Mouse (Mus musculus) ES-E14 (cell line): ENCODE results near the gene Plcxd1.

Experiments
- CHD2 ChIP-seq: IDR thresholded peaks from 2 replicates; pipeline ENCODE4 v1.6.1; 2014; ENCODE audit warnings: mild to moderate bottlenecking, low read depth, low read length, inconsistent platforms
- MAFK ChIP-seq: IDR thresholded peaks from 2 replicates; pipeline ENCODE4 v1.6.1; 2014; ENCODE audit warnings: mild to moderate bottlenecking, low read depth, low read length, inconsistent platforms; ENCODE audit not compliant: insufficient read depth

DNA sequence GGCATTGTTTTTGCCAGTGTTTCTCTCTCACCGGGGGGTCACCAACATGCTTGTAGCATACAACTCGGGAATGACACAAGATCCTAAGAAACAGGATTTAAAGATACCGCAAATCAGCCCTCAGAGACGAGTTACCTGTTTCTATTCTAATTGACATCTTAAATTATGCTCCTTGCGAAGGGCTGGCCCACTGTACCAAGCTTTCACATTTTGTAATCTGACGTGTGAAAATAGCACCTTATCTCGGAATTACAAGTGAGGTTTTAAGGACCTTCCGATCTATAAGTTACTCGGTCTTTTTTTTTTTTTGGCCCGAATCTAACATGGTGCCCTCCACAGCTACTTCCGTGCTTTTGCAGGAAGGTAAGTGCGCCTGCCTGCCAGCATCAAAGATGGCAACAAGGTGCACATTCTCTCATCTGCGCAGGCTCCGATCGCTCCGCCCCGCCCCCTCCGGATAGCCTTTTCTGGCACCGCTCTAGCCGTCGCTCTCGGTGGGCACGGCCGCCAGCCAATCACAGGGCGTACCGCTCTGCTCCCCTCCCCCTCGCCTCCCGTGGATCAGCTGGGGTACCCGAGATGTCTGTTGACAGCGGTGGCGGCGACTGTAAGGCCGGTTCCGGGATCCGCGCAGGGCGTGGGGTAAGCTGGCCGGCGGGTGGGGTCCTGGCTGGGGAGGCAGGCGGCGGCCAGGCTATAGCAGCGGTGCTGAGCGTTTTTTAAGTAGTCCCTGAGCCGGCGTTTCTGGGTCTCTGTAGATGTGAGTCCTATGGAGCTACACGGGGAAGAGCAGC is 35.7 kb downstream of the Plcxd1 start, which contains the start of gene Chfr:
- TF ChIP-seq CHD2 (no peak), MAFK (no peak)
